Mouse (Mus musculus): Measurements from ENCODE around the gene Map3k20. TPM values are rescaled to one million over a fixed set of nuclear protein-coding genes. Genes with fewer than 3 reads are reported as not detected.

Map3k20 gene
- total RNA-seq, 2 experiments from 2014 or later: 270 to 291 TPM

Other genes with a start within 250 kb of the Map3k20 start
- 1 to 10 TPM; 1.7 to 2.0 TPM for gene Cdca7, start 190.5 kb downstream of the Map3k20 start, total RNA-seq (2021)